Mouse (Mus musculus) E14TG2a.4 (cell line): ENCODE data around the gene Ahnak.

Experiments
- CTCF ChIP-seq: conservative IDR thresholded peaks from 2 replicates; pipeline ENCODE4 v1.5.1; 2014; ENCODE audit warnings: low read length
- POU5F1 ChIP-seq: IDR thresholded peaks from 2 replicates; pipeline ENCODE4 v1.6.1; 2014; ENCODE audit warnings: low read length, borderline replicate concordance

- TF ChIP-seq CTCF (no peak), POU5F1 (no peak)
These were observed 6.6 kb upstream of the Ahnak start for GRCm38 (mm10) chr19:8982303-8983149.
